Mouse (Mus musculus): ENCODE measurements at regions not wholly inside any gene's neighbourhood (a gene's known extent, or its start where the extent isn't known, plus 50 kb on each side); places are given as distances from the start of the nearest gene placed in this dataset.
A peak's percentile ranks its signal among the peaks of the same experiment; 100 is the strongest.

- no peak for DNase-seq (ENCODE audit: low spot score in 2 of 2)
Observed at GRCm38 (mm10) chr3:40049721-40050120, 481.4 kb upstream of the Intu start.

GRCm38 (mm10) chr3:40058281-40058680, 472.8 kb upstream of the Intu start:
- DNase-seq (ENCODE audit: low spot score in 2 of 2): peak in 1 of 2 experiments; percentile 5

- DNase-seq (ENCODE audit: low spot score in 2 of 2): no peak
Observed at GRCm38 (mm10) chr3:40058719-40059420, 472.2 kb upstream of the Intu start.

GRCm38 (mm10) chr3:40070137-40070667, 460.9 kb upstream of the Intu start:
- no peak for DNase-seq (ENCODE audit: low spot score in 2 of 2)

GRCm38 (mm10) chr3:40076824-40077223, 454.3 kb upstream of the Intu start:
- no peak for DNase-seq (ENCODE audit: low spot score in 2 of 2)

GRCm38 (mm10) chr3:40085116-40085515, 446.0 kb upstream of the Intu start:
- no peak for DNase-seq (ENCODE audit: low spot score in 2 of 2)

- DNase-seq (ENCODE audit: low spot score in 2 of 2): no peak
Observed at GRCm38 (mm10) chr3:40091773-40092343, 439.2 kb upstream of the Intu start.

GRCm38 (mm10) chr3:40092765-40093368, 438.2 kb upstream of the Intu start:
- DNase-seq (ENCODE audit: low spot score in 2 of 2): no peak

- no peak for DNase-seq (ENCODE audit: low spot score in 2 of 2)
Observed at GRCm38 (mm10) chr3:40094040-40094439, 437.0 kb upstream of the Intu start.

GRCm38 (mm10) chr3:40094701-40095100, 436.4 kb upstream of the Intu start:
- no peak for DNase-seq (ENCODE audit: low spot score in 2 of 2)

GRCm38 (mm10) chr3:40102698-40103097, 428.4 kb upstream of the Intu start:
- DNase-seq (ENCODE audit: low spot score in 2 of 2): no peak

GRCm38 (mm10) chr3:40114811-40115210, 416.3 kb upstream of the Intu start:
- DNase-seq (ENCODE audit: low spot score in 2 of 2): no peak

GRCm38 (mm10) chr3:40118551-40118950, 412.5 kb upstream of the Intu start:
- DNase-seq (ENCODE audit: low spot score in 2 of 2): no peak

GRCm38 (mm10) chr3:40119462-40119861, 411.6 kb upstream of the Intu start:
- DNase-seq (ENCODE audit: low spot score in 2 of 2): no peak

- DNase-seq (ENCODE audit: low spot score in 2 of 2): no peak
Observed at GRCm38 (mm10) chr3:40120298-40120875, 410.7 kb upstream of the Intu start.

GRCm38 (mm10) chr3:40123558-40124236, 407.4 kb upstream of the Intu start:
- DNase-seq (ENCODE audit: low spot score in 2 of 2): no peak

- no peak for DNase-seq (ENCODE audit: low spot score in 2 of 2)
Observed at GRCm38 (mm10) chr3:40126903-40127302, 404.2 kb upstream of the Intu start.

GRCm38 (mm10) chr3:40130858-40131584, 400.1 kb upstream of the Intu start:
- DNase-seq (ENCODE audit: low spot score in 2 of 2): no peak

GRCm38 (mm10) chr3:40138671-40139070, 392.4 kb upstream of the Intu start:
- no peak for DNase-seq (ENCODE audit: low spot score in 2 of 2)

GRCm38 (mm10) chr3:40142229-40142628, 388.9 kb upstream of the Intu start:
- no peak for DNase-seq (ENCODE audit: low spot score in 2 of 2)

GRCm38 (mm10) chr3:40158631-40159030, 372.5 kb upstream of the Intu start:
- no peak for DNase-seq (ENCODE audit: low spot score in 2 of 2)
